Mouse (Mus musculus): ENCODE results near the gene Natd1.

DNA sequence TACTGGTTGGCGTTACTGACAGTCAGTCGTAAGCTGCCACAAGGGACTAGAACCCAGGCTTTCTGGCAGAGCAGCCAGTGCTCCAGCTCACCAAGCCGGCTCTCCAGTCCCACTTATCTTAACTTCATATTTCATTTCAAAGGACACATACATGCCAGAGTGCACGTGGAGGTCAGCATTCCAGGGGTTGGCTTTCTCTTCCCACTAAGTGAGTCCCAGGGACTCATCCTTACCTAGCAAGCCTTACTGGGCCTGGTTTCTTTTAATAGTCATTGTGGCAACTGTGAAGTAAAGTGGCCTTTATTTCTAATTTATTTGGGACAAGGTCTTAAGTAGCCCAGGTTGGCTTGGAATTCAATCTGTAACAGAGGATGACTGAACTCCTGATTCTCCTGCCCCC is 43.1 kb downstream of the Natd1 start:
- TF ChIP-seq ZC3H11A (IDR thresholded peaks at IDR 0.05; ENCODE audit: borderline replicate concordance, low read depth, low read length): no peak
- no peak for TF ChIP-seq ZNF384 (IDR thresholded peaks at IDR 0.05; ENCODE audit: low read depth, low read length)
- TF ChIP-seq HCFC1 (IDR thresholded peaks at IDR 0.05; ENCODE audit: borderline replicate concordance, insufficient read depth, low read length): no peak
- TF ChIP-seq MAFK (IDR thresholded peaks at IDR 0.05; ENCODE audit: insufficient read depth, low read depth, low read length): no peak
